Mouse (Mus musculus) neutrophil, adult 83 days (primary cell): ENCODE data around the gene Brd1. TPM values are rescaled to one million over a fixed set of nuclear protein-coding genes. Genes with fewer than 3 reads are reported as not detected.

ENCODE experiments used
- total RNA-seq, 2 experiments: library from RNA; stranded (reverse); gene quantifications; one replicate each; pipeline ENCODE4 v1.2.4; 2023

Brd1 gene
- 10 to 100 TPM; 56.3 to 61.6 TPM for total RNA-seq

DNA sequence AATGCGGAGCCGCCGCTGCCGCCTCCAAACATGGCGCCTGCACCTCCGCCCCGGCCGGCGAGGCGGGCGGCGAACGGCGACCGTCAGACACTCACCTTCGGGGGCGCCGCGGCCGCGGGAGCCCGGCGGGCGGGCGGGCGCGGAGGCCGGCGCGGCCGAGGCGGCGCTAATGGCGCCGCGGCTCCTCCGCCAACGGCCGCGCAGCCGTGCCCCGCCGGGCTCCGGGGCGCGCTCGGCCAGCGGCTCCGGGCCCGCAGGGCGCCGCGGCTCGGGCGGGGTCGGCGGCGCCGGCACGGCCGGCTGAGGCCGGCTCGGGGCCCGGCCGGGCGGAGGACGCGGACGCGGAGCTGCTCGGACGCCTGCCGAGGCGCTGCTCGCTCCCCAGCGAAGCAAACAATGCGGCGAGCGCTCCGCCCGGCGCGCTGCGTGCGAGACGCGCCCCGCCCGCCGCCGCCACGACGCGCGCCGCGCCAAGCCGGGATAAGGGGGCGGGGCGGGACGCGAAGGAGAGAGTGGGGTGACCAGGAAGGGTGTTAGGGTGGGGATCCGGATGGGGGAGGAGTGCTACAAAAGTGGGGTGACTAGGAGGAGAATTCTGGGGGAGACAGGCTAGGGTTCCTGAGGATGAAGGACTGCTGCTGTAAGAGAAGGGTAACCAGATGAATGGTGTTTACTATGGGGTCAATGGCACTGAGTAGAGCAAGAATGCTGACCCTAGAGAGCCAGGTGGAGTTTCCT, at the start of gene Brd1:
Brd1 (minus strand) TSS at position 400 of the 738 bp plus-strand sequence.

DNA sequence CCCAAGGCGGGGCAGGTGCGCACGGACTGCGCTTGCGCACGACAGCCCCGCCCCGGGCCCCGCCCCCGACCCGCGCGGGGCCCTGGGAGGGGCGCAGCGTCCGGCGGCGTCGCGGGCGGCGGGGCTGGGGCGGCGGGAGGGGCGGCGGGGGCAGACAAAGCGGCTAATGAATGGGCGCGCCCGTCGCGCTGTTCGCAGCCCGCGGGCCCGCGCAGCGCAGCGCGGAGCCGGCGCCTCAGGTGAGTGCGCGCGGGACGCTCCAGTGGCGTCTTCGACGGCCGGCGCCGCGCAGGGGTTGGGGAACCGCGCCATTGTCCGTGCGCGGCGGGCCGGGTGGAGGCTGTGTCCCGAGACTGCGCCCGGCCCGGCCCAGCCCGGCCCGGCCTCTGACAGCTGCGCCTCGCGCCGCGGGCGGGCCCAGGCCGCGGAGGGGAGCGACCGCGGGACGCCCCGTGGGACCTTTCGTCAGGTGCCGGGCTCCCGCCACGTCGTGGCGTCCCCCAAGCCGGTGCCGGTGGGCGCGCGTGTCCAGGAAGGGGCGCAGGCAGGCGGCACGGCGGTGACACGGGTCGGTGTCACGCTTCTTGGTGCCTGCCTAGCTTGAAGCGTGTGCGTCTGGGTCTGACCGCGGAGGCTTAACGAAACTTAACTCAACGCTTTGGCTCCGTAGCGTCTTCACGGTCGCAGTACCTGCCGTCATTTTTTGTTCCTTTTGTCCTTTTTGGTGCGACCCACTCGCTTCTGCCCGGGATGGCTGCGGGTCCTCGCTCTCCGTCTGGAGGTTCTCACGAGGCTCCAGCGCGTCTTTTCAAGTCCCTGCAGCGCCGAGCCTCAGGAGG, 17.8 kb upstream of the Brd1 start, which contains the start of gene Zbed4:
Zbed4 (plus strand) TSS at position 97 of the 839 bp plus-strand sequence.

Other genes with a start within 250 kb of the Brd1 start
- gene Zdhhc25, start 133.9 kb downstream of the Brd1 start, total RNA-seq: not detected
- gene Zbed4, start 17.4 kb upstream of the Brd1 start, total RNA-seq: 10 to 100 TPM; 21.1 to 23.7 TPM
- gene Alg12, start 85.1 kb upstream of the Brd1 start, total RNA-seq: 10 to 100 TPM in 1 of 2 experiments, 1 to 10 TPM in 1; 8.7 to 10.3 TPM
- 10 to 100 TPM; 21.5 to 22.7 TPM for gene Creld2, start 85.4 kb upstream of the Brd1 start, total RNA-seq
- 10 to 100 TPM; 19.9 to 21.9 TPM for gene Pim3, start 128.0 kb upstream of the Brd1 start, total RNA-seq
- gene Ttll8, start 220.2 kb upstream of the Brd1 start, total RNA-seq: not detected
- gene Mlc1, start 244.8 kb upstream of the Brd1 start, total RNA-seq: not detected
- not detected for gene Mov10l1, start 248.7 kb upstream of the Brd1 start, total RNA-seq